Mouse (Mus musculus): Measurements from ENCODE around the gene Apob.

GRCm38 (mm10) chr12:7970817-7971216, 6.6 kb upstream of the Apob start:
- TF ChIP-seq JUND (IDR thresholded peaks at IDR 0.05; ENCODE audit: low read depth, low read length) (no peak), CTCF (IDR thresholded peaks at IDR 0.05 in 2 of 3, conservative IDR thresholded peaks at IDR 0.05 in 1 of 3; ENCODE audit: control insufficient read depth in 1 of 3, insufficient read depth in 1 of 3, low read depth in 2 of 3, low read length in 3 of 3, poor library complexity in 1 of 3, severe bottlenecking in 1 of 3) (no peak)

Measured in MEL (cell line).